8 mouse cellular contexts compared by ENCODE assay signal in genomic region chr8:121729323-121729722, GRCm38 (mm10). TPM values are rescaled to one million over a fixed set of nuclear protein-coding genes. Genes with fewer than 3 reads are reported as not detected.
DNase-seq lines count a peak whose midpoint lies in the region; ATAC-seq and TF ChIP-seq lines count a peak whose summit lies in the region.

Gene Jph3, plus strand, starts transcription at chr8:121729623.

- H3K9ac ChIP-seq in lung, postnatal 0 days (replicated peaks; ENCODE audit: low read depth), result no peak within 1 kb of the TSS
- peak within 1 kb of the TSS; percentile 56 for H3K9ac ChIP-seq in limb, embryonic 13.5 days
- H3K9ac ChIP-seq in stomach, embryonic 16.5 days (ENCODE audit: low read length), result peak within 1 kb of the TSS; percentile 31; the same call in 1 of the 2 replicates

- no peak for ATAC-seq in lung, postnatal 0 days
- no peak for ATAC-seq in limb, embryonic 13.5 days (ENCODE audit: low FRiP score, low read depth)
- ATAC-seq in stomach, embryonic 16.5 days (ENCODE audit: insufficient read depth, low FRiP score), result no peak

- no peaks in the 10 kb centered on the region for H3K36me3 ChIP-seq in lung, postnatal 0 days (ENCODE audit: insufficient read depth, low read length)
- H3K36me3 ChIP-seq in limb, embryonic 13.5 days, result no peaks in the 10 kb centered on the region
- H3K36me3 ChIP-seq in stomach, embryonic 16.5 days (ENCODE audit: control insufficient read depth, insufficient read depth, low read length), result no peaks in the 10 kb centered on the region

- peak within 1 kb of the TSS; percentile 92 for H3K4me3 ChIP-seq in cerebellum, adult 2 months (replicated peaks; ENCODE audit: insufficient read depth, low read depth, low read length)
- peak within 1 kb of the TSS; percentile 26; the same call in 1 of the 2 replicates for H3K4me3 ChIP-seq in lung, postnatal 0 days (ENCODE audit: low read depth, low read length)
- no peak within 1 kb of the TSS for H3K4me3 ChIP-seq in lung, adult 2 months (replicated peaks; ENCODE audit: extremely low read depth, low read depth, low read length)
- H3K4me3 ChIP-seq in limb, embryonic 13.5 days, result peak within 1 kb of the TSS; percentile 53
- H3K4me3 ChIP-seq in stomach, embryonic 16.5 days (replicated peaks; ENCODE audit: low read length), result peak within 1 kb of the TSS; percentile 50

- 10% methylated on average over 12 of the region's 12 CpGs for WGBS in cerebellum, adult 2 months
- WGBS in lung, postnatal 0 days, result 6% methylated on average over 12 of the region's 12 CpGs
- WGBS in lung, adult 2 months, result 6% methylated on average over 12 of the region's 12 CpGs
- WGBS in limb, embryonic 13.5 days, result 7% methylated on average over 12 of the region's 12 CpGs
- WGBS in stomach, embryonic 16.5 days, result 9% methylated on average over 12 of the region's 12 CpGs

- TF ChIP-seq CTCF in cerebellum, adult 2 months (IDR thresholded peaks at IDR 0.05; ENCODE audit: borderline replicate concordance, insufficient read depth, low read depth, low read length), result no peak
- no peak for TF ChIP-seq CTCF in lung, postnatal 0 days (IDR thresholded peaks at IDR 0.05)
- TF ChIP-seq CTCF in lung, adult 2 months (IDR thresholded peaks at IDR 0.05; ENCODE audit: insufficient read depth, low read length), result no peak

- no peak for DNase-seq in cerebellum, adult 2 months
- no peak for DNase-seq in cerebellum, postnatal 4 days (ENCODE audit: low spot score in 2 of 2)
- DNase-seq in lung, postnatal 0 days (ENCODE audit: low spot score), result no peak
- DNase-seq in lung, adult 2 months, result no peak
- no peak for DNase-seq in cerebellum, postnatal 36 days
- no peak for DNase-seq in cerebellum, adult 9-11 months

- no peak for TF ChIP-seq POLR2A in cerebellum, adult 2 months (IDR thresholded peaks at IDR 0.05; ENCODE audit: borderline replicate concordance, insufficient read depth, low read length)
- TF ChIP-seq POLR2A in lung, adult 2 months (IDR thresholded peaks at IDR 0.05; ENCODE audit: borderline replicate concordance, extremely low read depth, low read depth, low read length), result no peak

- H3K27me3 ChIP-seq in cerebellum, adult 2 months (ENCODE audit: control insufficient read depth, insufficient read depth, low read length), result no peaks in the 10 kb centered on the region
- H3K27me3 ChIP-seq in lung, postnatal 0 days (replicated peaks; ENCODE audit: insufficient read depth, low read length), result peaks cover 50% of the 10 kb centered on the region
- H3K27me3 ChIP-seq in limb, embryonic 13.5 days, result peaks cover 85% of the 10 kb centered on the region
- H3K27me3 ChIP-seq in stomach, embryonic 16.5 days (ENCODE audit: control insufficient read depth, insufficient read depth, low read length), result peaks cover 66% of the 10 kb centered on the region

- peak within 1 kb of the TSS; percentile 97 for H3K27ac ChIP-seq in cerebellum, adult 2 months (ENCODE audit: insufficient read depth, low read length)
- H3K27ac ChIP-seq in lung, postnatal 0 days (ENCODE audit: low read length), result no peak within 1 kb of the TSS
- H3K27ac ChIP-seq in limb, embryonic 13.5 days, result no peak within 1 kb of the TSS
- H3K27ac ChIP-seq in stomach, embryonic 16.5 days (ENCODE audit: low read length), result no peak within 1 kb of the TSS

- H3K9me3 ChIP-seq in lung, postnatal 0 days (ENCODE audit: low read length), result no peaks in the 10 kb centered on the region
- H3K9me3 ChIP-seq in limb, embryonic 13.5 days, result peaks cover 7% of the 10 kb centered on the region
- peaks cover 6% of the 10 kb centered on the region; the same call in 1 of the 2 replicates for H3K9me3 ChIP-seq in stomach, embryonic 16.5 days (replicated peaks; ENCODE audit: control insufficient read depth, low read length)

- peak within 1 kb of the TSS; percentile 62 for H3K4me2 ChIP-seq in lung, postnatal 0 days (replicated peaks; ENCODE audit: low read depth, low read length)
- peak within 1 kb of the TSS; percentile 87 for H3K4me2 ChIP-seq in limb, embryonic 13.5 days (replicated peaks)
- peak within 1 kb of the TSS; percentile 69 for H3K4me2 ChIP-seq in stomach, embryonic 16.5 days (ENCODE audit: low read depth, low read length)

- peaks cover 18% of the 10 kb centered on the region for H3K4me1 ChIP-seq in cerebellum, adult 2 months (ENCODE audit: control insufficient read depth, insufficient read depth, low read length)
- no peaks in the 10 kb centered on the region for H3K4me1 ChIP-seq in lung, postnatal 0 days (ENCODE audit: insufficient read depth, low read depth, low read length)
- no peaks in the 10 kb centered on the region for H3K4me1 ChIP-seq in lung, adult 2 months (ENCODE audit: control insufficient read depth, insufficient read depth, low read length)
- peaks cover 19% of the 10 kb centered on the region for H3K4me1 ChIP-seq in limb, embryonic 13.5 days
- no peaks in the 10 kb centered on the region; the same call in 1 of the 2 replicates for H3K4me1 ChIP-seq in stomach, embryonic 16.5 days (ENCODE audit: control insufficient read depth, insufficient read depth, low read length)

- no peak for TF ChIP-seq EP300 in lung, postnatal 0 days (IDR thresholded peaks at IDR 0.05)

RNA-seq across cellular contexts. Expression of gene Jph3, which starts in this region (rescaled TPM):
- 143 and 154 TPM in 2 replicates for polyA plus RNA-seq in cerebellum, adult 2 months (2012; rRNA removed)
- 0.08 and 0.13 TPM in 2 replicates for polyA plus RNA-seq in lung, postnatal 0 days (2015; fragmentation: Nextera tagmentation; extraction: Ambion mirVana)
- 0.06 and 0.10 TPM in 2 replicates for polyA plus RNA-seq in lung, adult 2 months (2012; rRNA removed)
- polyA plus RNA-seq in limb, embryonic 13.5 days (2015; fragmentation: Nextera tagmentation; extraction: Ambion mirVana), result 0.81 and 1.0 TPM in 2 replicates
- 2.0 and 2.7 TPM in 2 replicates for polyA plus RNA-seq in stomach, embryonic 16.5 days (2015; fragmentation: Nextera tagmentation; extraction: Ambion mirVana)

Comparison
In these comparisons a context has a peak if more than half of its experiments do, and no peak if none do; other contexts are left out.
1. RNA of gene Jph3 (polyA plus RNA-seq): 143 to 154 TPM in cerebellum, adult 2 months; 2.0 to 2.7 TPM in stomach, embryonic 16.5 days, 0.81 to 1.0 TPM in limb, embryonic 13.5 days, 0.08 to 0.13 TPM in lung, postnatal 0 days and 0.06 to 0.10 TPM in lung, adult 2 months; every median in the first group is over 10 times any median in the second.
2. Peak in every context shown above with its lines, with median percentiles within 50 percentile points of each other: H3K4me2 ChIP-seq.